Mouse (Mus musculus): ENCODE data around the gene Slc29a3. TPM values are rescaled to one million over a fixed set of nuclear protein-coding genes. Genes with fewer than 3 reads are reported as not detected.
"Not testable (repeated sequence)": the region's sequence is repeated elsewhere in the genome, so short reads cannot be mapped to it uniquely, and the experiment has no call there.

The Slc29a3 gene
- polyA plus RNA-seq, 1 experiment, result 3.5 TPM

GRCm38 (mm10) chr10:60770855-60771254 lies 18.3 kb upstream of the Slc29a3 start:
- DNase-seq (ENCODE audit: low read depth, low spot score), result no peak
- WGBS, result 69% methylated on average over 4 of the region's 4 CpGs

GRCm38 (mm10) chr10:60768614-60769013 lies 16.0 kb upstream of the Slc29a3 start:
- 51% methylated on average over 7 of the region's 7 CpGs for WGBS
- DNase-seq (ENCODE audit: low read depth, low spot score), result no peak

GRCm38 (mm10) chr10:60767400-60767799 lies 14.8 kb upstream of the Slc29a3 start:
- DNase-seq (ENCODE audit: low read depth, low spot score), result no peak
- 64% methylated on average over 7 of the region's 7 CpGs for WGBS

- WGBS, result 43% methylated on average over 1 of the region's 1 CpGs
Observed at GRCm38 (mm10) chr10:60762126-60762525, 9.5 kb upstream of the Slc29a3 start.

GRCm38 (mm10) chr10:60760377-60760776 lies 7.8 kb upstream of the Slc29a3 start:
- WGBS, result 2% methylated on average over 14 of the region's 14 CpGs
- peak; percentile 88 for DNase-seq (ENCODE audit: low read depth, low spot score)

More at GRCm38 (mm10) chr10:60762126-60762525, 9.5 kb upstream of the Slc29a3 start:
- no peak for DNase-seq (ENCODE audit: low read depth, low spot score)

GRCm38 (mm10) chr10:60756992-60757391 lies 4.4 kb upstream of the Slc29a3 start:
- no peak for DNase-seq (ENCODE audit: low read depth, low spot score)

GRCm38 (mm10) chr10:60756146-60756545 lies 3.6 kb upstream of the Slc29a3 start:
- no peak for DNase-seq (ENCODE audit: low read depth, low spot score)

More at GRCm38 (mm10) chr10:60756992-60757391, 4.4 kb upstream of the Slc29a3 start:
- 2% methylated on average over 7 of the region's 7 CpGs for WGBS

- DNase-seq (ENCODE audit: low read depth, low spot score), result no peak
- 84% methylated on average over 8 of the region's 8 CpGs for WGBS
Observed at GRCm38 (mm10) chr10:60753941-60754340, 1.3 kb upstream of the Slc29a3 start.

GRCm38 (mm10) chr10:60753261-60753660 lies 667 bp upstream of the Slc29a3 start:
- no peak for DNase-seq (ENCODE audit: low read depth, low spot score)

GRCm38 (mm10) chr10:60747667-60748212 lies 4.9 kb downstream of the Slc29a3 start:
- no peak for DNase-seq (ENCODE audit: low read depth, low spot score)
- 56% methylated on average over 6 of the region's 6 CpGs for WGBS

More at GRCm38 (mm10) chr10:60753261-60753660, 667 bp upstream of the Slc29a3 start:
- WGBS, result 83% methylated on average over 9 of the region's 9 CpGs

GRCm38 (mm10) chr10:60746512-60746911 lies 6.1 kb downstream of the Slc29a3 start:
- 81% methylated on average over 2 of the region's 2 CpGs for WGBS
- DNase-seq (ENCODE audit: low read depth, low spot score), result no peak

- no peak for DNase-seq (ENCODE audit: low read depth, low spot score)
- 92% methylated on average over 14 of the region's 14 CpGs for WGBS
Observed at GRCm38 (mm10) chr10:60744543-60745290, 7.9 kb downstream of the Slc29a3 start.

GRCm38 (mm10) chr10:60743681-60744080 lies 8.9 kb downstream of the Slc29a3 start:
- 73% methylated on average over 9 of the region's 9 CpGs for WGBS
- DNase-seq (ENCODE audit: low read depth, low spot score), result no peak

- 94% methylated on average over 6 of the region's 6 CpGs for WGBS
- no peak for DNase-seq (ENCODE audit: low read depth, low spot score)
Observed at GRCm38 (mm10) chr10:60742942-60743341, 9.7 kb downstream of the Slc29a3 start.

GRCm38 (mm10) chr10:60742296-60742695 lies 10.3 kb downstream of the Slc29a3 start:
- not testable (repeated sequence) for DNase-seq (ENCODE audit: low read depth, low spot score)
- 68% methylated on average over 1 of the region's 1 CpGs for WGBS

- 89% methylated on average over 7 of the region's 7 CpGs for WGBS
Observed at GRCm38 (mm10) chr10:60741435-60741834, 11.2 kb downstream of the Slc29a3 start.

GRCm38 (mm10) chr10:60739619-60740363 lies 12.8 kb downstream of the Slc29a3 start:
- no peak for DNase-seq (ENCODE audit: low read depth, low spot score)
- 82% methylated on average over 4 of the region's 4 CpGs for WGBS

More at GRCm38 (mm10) chr10:60741435-60741834, 11.2 kb downstream of the Slc29a3 start:
- no peak for DNase-seq (ENCODE audit: low read depth, low spot score)

- no peak for DNase-seq (ENCODE audit: low read depth, low spot score)
Observed at GRCm38 (mm10) chr10:60737886-60738640, 14.5 kb downstream of the Slc29a3 start.

GRCm38 (mm10) chr10:60737169-60737728 lies 15.3 kb downstream of the Slc29a3 start:
- WGBS, result 83% methylated on average over 11 of the region's 11 CpGs
- no peak for DNase-seq (ENCODE audit: low read depth, low spot score)

More at GRCm38 (mm10) chr10:60737886-60738640, 14.5 kb downstream of the Slc29a3 start:
- 64% methylated on average over 7 of the region's 9 CpGs for WGBS
